Mouse (Mus musculus): ENCODE data around the gene Fbxl18. TPM values are rescaled to one million over a fixed set of nuclear protein-coding genes. Genes with fewer than 3 reads are reported as not detected.

Gene Fbxl18
- polyA plus RNA-seq, 1 experiment = 23.0 TPM

- no peak for TF ChIP-seq GATA1 (IDR thresholded peaks at IDR 0.05; ENCODE audit: low read length)
These were observed 77.4 kb downstream of the Fbxl18 start, which contains the start of gene Tnrc18 for GRCm38 (mm10) chr5:142817524-142818434. Gene Tnrc18 (minus strand): TSS chr5:142817662.

Other genes with a start within 250 kb of the Fbxl18 start
- not detected in 2 replicates for gene Slc29a4, start 202.9 kb downstream of the Fbxl18 start, polyA plus RNA-seq (2012)
- gene Tnrc18, start 77.8 kb downstream of the Fbxl18 start, polyA plus RNA-seq (2012) = 5.1 and 5.8 TPM in 2 replicates
- gene Actb, start 11.3 kb upstream of the Fbxl18 start, polyA plus RNA-seq (2012) = 731 and 1,813 TPM in 2 replicates
- not detected in 2 replicates for gene Fscn1, start 64.9 kb upstream of the Fbxl18 start, polyA plus RNA-seq (2012)
- 32.3 and 33.4 TPM in 2 replicates for gene Rnf216, start 217.6 kb upstream of the Fbxl18 start, polyA plus RNA-seq (2012)

Data from G1E-ER4 (cell line).